Mouse (Mus musculus) heart, adult 10 weeks (tissue): ENCODE measurements around the gene Capn13. TPM values are rescaled to one million over a fixed set of nuclear protein-coding genes. Genes with fewer than 3 reads are reported as not detected.

Source experiments
- polyA plus RNA-seq: library from polyadenylated mRNA; stranded (reverse); fragments of 350-450 nt; fragmentation: Illumina TruSeq; extraction: RNeasy Lipid Tissue Mini Kit (QIAGEN cat#74804); gene quantifications from one replicate; pipeline ENCODE4 v1.2.3, GENCODE M21; 2014; ENCODE audit warnings: low read depth, low replicate concordance

Gene Capn13
- not detected for polyA plus RNA-seq

GRCm38 (mm10) chr17:73400862-73401261 is at the start of gene Capn13:
TSS of gene Capn13 (minus strand) at chr17:73400866.

